ENCODE assay signal across 8 mouse cellular contexts in genomic region chr13:44635221-44636007, GRCm38 (mm10).
DNase-seq lines count a peak whose midpoint lies in the region; TF ChIP-seq lines count a peak whose summit lies in the region.

No protein-coding gene starts in this region.

- peak; percentile 59 for DNase-seq in embryo, embryonic 11 days
- DNase-seq in kidney, postnatal 4 days = peak; percentile 44 to 60
- DNase-seq in midbrain, embryonic 10.5 days (ENCODE audit: low spot score) = peak; percentile 31
- DNase-seq in thymus, postnatal 4 days = peak; percentile 66
- no peak for DNase-seq in left cerebral cortex, postnatal 10 days (ENCODE audit: extremely low spot score in 1 of 2, low spot score in 2 of 2)
- DNase-seq in cerebellum, adult 9-11 months = no peak
- DNase-seq in layer of hippocampus, adult 8-10 months (ENCODE audit: low spot score in 2 of 2) = no peak

- H3K27me3 ChIP-seq in E14TG2a.4 (ENCODE audit: insufficient read depth, low read length) = no peaks in the 10 kb centered on the region
- no peaks in the 10 kb centered on the region for H3K27me3 ChIP-seq in midbrain, embryonic 10.5 days (ENCODE audit: low read depth, poor library complexity, severe bottlenecking)

- 11% methylated on average over 11 of the region's 12 CpGs for WGBS in midbrain, embryonic 10.5 days

- TF ChIP-seq CTCF in E14TG2a.4 (conservative IDR thresholded peaks at IDR 0.05; ENCODE audit: low read length) = no peak

- peaks cover 43% of the 10 kb centered on the region for H3K4me1 ChIP-seq in E14TG2a.4 (replicated peaks; ENCODE audit: low read depth, low read length)
- peaks cover 23% of the 10 kb centered on the region for H3K4me1 ChIP-seq in midbrain, embryonic 10.5 days

- peak overlapping the region; percentile 34 for H3K27ac ChIP-seq in midbrain, embryonic 10.5 days (replicated peaks)

- intact Hi-C loops in left cerebral cortex, postnatal 10 days (cut with DNase I) = no loop called here

- H3K4me3 ChIP-seq in E14TG2a.4 (replicated peaks; ENCODE audit: low read length) = peak overlapping the region; percentile 72
- H3K4me3 ChIP-seq in midbrain, embryonic 10.5 days = peak overlapping the region; percentile 41

- peaks cover 8% of the 10 kb centered on the region; the same call in 1 of the 2 replicates for H3K9me3 ChIP-seq in E14TG2a.4 (ENCODE audit: low read length)
- H3K9me3 ChIP-seq in midbrain, embryonic 10.5 days (replicated peaks) = 0 out of 2 replicates have a peak, but pooled peaks cover 5% of the 10 kb centered on the region

- no peaks in the 10 kb centered on the region for H3K36me3 ChIP-seq in E14TG2a.4 (ENCODE audit: insufficient read depth, low read length)
- H3K36me3 ChIP-seq in midbrain, embryonic 10.5 days = no peaks in the 10 kb centered on the region

Comparison
In these comparisons a context has a peak if more than half of its experiments do, and no peak if none do; other contexts are left out.
1. DNase-seq: peak in embryo, embryonic 11 days (single experiment), kidney, postnatal 4 days (2 of 2), midbrain, embryonic 10.5 days (single experiment) and thymus, postnatal 4 days (single experiment); none in left cerebral cortex, postnatal 10 days (0 of 2), cerebellum, adult 9-11 months (single experiment) and layer of hippocampus, adult 8-10 months (0 of 2).